Mouse (Mus musculus): Measurements from ENCODE around the gene Nid2.

DNA sequence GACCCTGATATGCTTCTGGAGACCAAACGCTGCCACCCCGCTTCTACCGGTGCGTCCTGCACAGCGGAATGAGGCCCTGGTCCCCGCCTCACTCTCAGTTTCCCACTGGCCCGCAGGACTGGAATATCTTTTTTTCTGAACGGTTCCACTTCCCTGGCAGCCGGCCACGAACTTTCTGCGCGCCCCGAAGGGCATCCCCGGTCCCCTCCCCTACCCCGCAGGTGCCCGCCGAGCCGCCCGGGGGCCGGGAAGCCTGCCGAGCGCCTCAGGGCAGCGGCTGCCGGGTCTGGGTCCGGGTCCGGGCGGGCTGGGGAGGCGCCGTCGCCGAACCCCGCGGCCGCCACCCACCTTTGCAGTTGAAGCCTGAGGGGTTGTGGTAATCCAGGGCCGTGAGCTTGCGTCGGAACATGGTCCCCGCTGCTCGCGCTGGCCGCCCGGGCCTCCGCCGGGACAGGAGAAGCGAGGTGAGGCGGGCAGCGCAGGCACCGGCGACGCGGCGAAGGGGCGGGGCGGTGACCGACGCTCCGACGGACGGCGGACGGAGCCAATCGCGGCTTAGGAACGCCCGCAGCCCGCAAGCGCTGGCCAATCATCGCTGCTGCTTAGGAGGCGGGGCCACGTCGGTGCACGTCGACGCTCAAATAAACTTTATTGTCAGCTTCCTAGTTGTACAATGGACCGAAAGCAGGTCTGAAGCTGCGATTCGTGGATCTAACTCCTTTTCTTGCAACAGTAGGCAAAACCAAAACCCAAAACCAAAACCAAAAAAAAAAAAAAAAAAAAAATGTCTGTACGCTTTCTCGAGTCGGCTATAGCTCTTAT lies 72.5 kb downstream of the Nid2 start, which contains the start of gene Rtraf:
- TF ChIP-seq GATA1 (IDR thresholded peaks at IDR 0.05; ENCODE audit: borderline replicate concordance, low read length), result no peak
- no peak for TF ChIP-seq POLR2AphosphoS5 (IDR thresholded peaks at IDR 0.05; ENCODE audit: insufficient replicate concordance, low read depth, low read length)
- no peak for TF ChIP-seq CTCF (IDR thresholded peaks at IDR 0.05; ENCODE audit: low read depth, low read length)
